Mouse (Mus musculus) bone marrow macrophage, adult 2 months (primary cell): Measurements from ENCODE around the gene Gm11239. TPM values are rescaled to one million over a fixed set of nuclear protein-coding genes. Genes with fewer than 3 reads are reported as not detected.
"Not testable (repeated sequence)": the region's sequence is repeated elsewhere in the genome, so short reads cannot be mapped to it uniquely, and the experiment has no call there.

Experiments
- H3K27ac ChIP-seq: 2 replicates; pipeline ENCODE4 v1.5.1; 2012; ENCODE audit warnings: low read depth, low read length; ENCODE audit not compliant: insufficient read depth
- H3K4me1 ChIP-seq: 2 replicates; pipeline ENCODE4 v1.6.1; 2012; ENCODE audit warnings: low read length; ENCODE audit not compliant: control insufficient read depth, insufficient read depth
- H3K4me3 ChIP-seq: 2 replicates; pipeline ENCODE4 v1.5.1; 2012; ENCODE audit warnings: mild to moderate bottlenecking, low read length, moderate library complexity; ENCODE audit not compliant: insufficient read depth
- CTCF ChIP-seq: IDR thresholded peaks from 2 replicates; pipeline ENCODE4 v1.5.1; 2012; ENCODE audit warnings: low read depth, mild to moderate bottlenecking, low read length, moderate library complexity
- POLR2A ChIP-seq: IDR thresholded peaks from 2 replicates; pipeline ENCODE4 v1.6.1; 2012; ENCODE audit warnings: mild to moderate bottlenecking, low read depth, low read length, borderline replicate concordance
- polyA plus RNA-seq: library from polyadenylated mRNA; stranded (reverse); fragments of >200 nt; gene quantifications from 2 replicates; pipeline ENCODE4 v1.2.4, GENCODE M21; 2012; ENCODE audit not compliant: missing spikeins, insufficient read depth, insufficient read length

Gene Gm11239
- not detected in 2 replicates for polyA plus RNA-seq

DNA sequence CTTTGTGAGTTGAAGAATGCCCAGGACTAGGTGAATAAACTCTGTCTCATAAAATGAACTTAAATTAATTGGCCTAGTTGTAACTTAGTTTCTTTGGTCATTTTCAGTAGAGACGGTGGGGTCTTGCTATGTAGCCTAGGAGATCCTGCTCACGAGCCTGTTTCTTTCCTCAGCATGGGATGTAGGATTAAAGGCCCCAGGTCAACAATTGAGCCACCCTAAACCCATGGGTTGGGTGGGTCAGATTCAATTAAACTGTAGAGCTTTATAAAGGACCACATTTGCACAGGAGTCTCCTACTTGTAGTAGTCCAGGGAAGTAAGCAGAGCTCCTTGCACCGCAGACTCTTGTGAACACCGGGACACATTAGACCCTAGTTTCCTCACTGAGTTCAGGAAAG, at the start of gene Gm11239:
Gm11239 (plus strand) TSS at position 301 of the 400 bp plus-strand sequence.
- H3K27ac ChIP-seq, H3K4me3 ChIP-seq, H3K4me1 ChIP-seq: not testable (repeated sequence)

DNA sequence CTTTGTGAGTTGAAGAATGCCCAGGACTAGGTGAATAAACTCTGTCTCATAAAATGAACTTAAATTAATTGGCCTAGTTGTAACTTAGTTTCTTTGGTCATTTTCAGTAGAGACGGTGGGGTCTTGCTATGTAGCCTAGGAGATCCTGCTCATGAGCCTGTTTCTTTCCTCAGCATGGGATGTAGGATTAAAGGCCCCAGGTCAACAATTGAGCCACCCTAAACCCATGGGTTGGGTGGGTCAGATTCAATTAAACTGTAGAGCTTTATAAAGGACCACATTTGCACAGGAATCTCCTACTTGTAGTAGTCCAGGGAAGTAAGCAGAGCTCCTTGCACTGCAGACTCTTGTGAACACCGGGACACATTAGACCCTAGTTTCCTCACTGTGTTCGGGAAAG, 45.5 kb upstream of the Gm11239 start, which contains the start of gene Gm11237:
Gm11237 (plus strand) TSS at position 301 of the 400 bp plus-strand sequence.
- H3K4me1 ChIP-seq, H3K4me3 ChIP-seq, H3K27ac ChIP-seq: not testable (repeated sequence)

DNA sequence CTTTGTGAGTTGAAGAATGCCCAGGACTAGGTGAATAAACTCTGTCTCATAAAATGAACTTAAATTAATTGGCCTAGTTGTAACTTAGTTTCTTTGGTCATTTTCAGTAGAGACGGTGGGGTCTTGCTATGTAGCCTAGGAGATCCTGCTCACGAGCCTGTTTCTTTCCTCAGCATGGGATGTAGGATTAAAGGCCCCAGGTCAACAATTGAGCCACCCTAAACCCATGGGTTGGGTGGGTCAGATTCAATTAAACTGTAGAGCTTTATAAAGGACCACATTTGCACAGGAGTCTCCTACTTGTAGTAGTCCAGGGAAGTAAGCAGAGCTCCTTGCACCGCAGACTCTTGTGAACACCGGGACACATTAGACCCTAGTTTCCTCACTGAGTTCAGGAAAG, 30.3 kb upstream of the Gm11239 start, which contains the start of gene Gm11236:
Gm11236 (plus strand) TSS at position 301 of the 400 bp plus-strand sequence.
- H3K4me1 ChIP-seq, H3K27ac ChIP-seq, H3K4me3 ChIP-seq: not testable (repeated sequence)

DNA sequence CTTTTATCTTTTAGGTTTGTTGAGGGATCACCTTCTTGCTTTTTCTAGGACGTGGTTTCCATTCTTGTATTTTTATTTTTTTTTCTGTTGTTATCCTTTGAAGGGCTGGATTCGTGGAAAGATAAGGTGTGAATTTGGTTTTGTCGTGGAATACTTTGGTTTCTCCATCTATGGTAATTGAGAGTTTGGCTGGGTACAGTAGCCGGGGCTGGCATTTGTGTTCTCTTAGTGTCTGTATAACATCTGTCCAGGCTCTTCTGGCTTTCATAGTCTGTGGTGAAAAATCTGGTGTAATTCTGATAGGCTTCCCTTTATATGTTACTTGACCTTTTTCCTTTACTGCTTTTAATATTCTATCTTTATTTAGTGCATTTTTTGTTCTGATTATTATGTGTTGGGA, 6.3 kb upstream of the Gm11239 start:
- not testable (repeated sequence) for H3K4me1 ChIP-seq, H3K4me3 ChIP-seq, H3K27ac ChIP-seq

DNA sequence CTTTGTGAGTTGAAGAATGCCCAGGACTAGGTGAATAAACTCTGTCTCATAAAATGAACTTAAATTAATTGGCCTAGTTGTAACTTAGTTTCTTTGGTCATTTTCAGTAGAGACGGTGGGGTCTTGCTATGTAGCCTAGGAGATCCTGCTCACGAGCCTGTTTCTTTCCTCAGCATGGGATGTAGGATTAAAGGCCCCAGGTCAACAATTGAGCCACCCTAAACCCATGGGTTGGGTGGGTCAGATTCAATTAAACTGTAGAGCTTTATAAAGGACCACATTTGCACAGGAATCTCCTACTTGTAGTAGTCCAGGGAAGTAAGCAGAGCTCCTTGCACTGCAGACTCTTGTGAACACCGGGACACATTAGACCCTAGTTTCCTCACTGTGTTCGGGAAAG, 15.1 kb downstream of the Gm11239 start, which contains the start of gene Gm428:
Gm428 (plus strand) TSS at position 301 of the 400 bp plus-strand sequence.
- H3K27ac ChIP-seq, H3K4me1 ChIP-seq, H3K4me3 ChIP-seq: not testable (repeated sequence)

DNA sequence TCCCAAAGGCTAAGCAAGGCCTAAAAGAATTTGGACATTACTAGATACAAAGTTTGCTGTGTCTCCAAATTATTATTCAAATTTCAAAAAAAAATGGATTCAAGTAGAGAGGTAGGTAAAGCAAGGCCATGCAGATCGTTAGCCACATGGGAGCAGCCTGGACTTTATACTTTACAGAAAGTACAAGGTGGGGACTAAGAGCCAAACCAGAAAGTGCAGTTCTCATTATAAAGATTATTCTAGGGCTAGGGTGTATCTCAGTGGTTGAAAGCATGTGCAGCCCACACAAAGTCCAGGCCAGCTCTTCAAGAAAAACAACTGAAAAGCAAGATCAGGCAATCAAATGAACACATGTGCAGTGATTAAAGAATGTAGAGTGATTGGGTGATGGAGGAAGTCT, 50.6 kb downstream of the Gm11239 start:
- H3K4me1 ChIP-seq = no peaks in the 10 kb centered on the region
- TF ChIP-seq CTCF (no peak), POLR2A (no peak)
- no peak overlapping the region for H3K4me3 ChIP-seq
- no peak overlapping the region for H3K27ac ChIP-seq

DNA sequence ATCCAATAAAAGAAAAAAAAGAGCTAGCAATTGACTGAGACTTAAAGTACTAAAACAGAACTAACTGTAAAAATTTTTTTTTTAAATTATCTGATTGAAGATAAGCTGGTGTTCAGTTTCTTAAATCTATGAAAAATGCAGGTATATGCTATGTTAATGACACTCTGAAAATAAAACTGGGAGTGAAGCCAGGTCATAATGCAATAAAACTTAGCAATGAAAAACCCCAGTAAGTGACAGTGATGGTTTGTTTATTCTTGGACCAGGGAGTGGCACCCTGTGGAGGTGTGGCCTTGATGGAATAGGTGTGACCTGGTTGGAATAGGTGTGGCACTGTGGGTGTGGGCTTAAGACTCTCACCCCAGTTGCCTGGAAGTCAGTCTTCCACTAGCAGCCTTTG, 51.7 kb downstream of the Gm11239 start:
- no peak overlapping the region for H3K4me3 ChIP-seq
- no peaks in the 10 kb centered on the region for H3K4me1 ChIP-seq
- no peak overlapping the region for H3K27ac ChIP-seq
- TF ChIP-seq CTCF = no peak
- TF ChIP-seq POLR2A = no peak

Other genes starting within 250 kb of the Gm11239 start
- gene Gm11238, start 60.5 kb upstream of the Gm11239 start, polyA plus RNA-seq = not detected in 2 replicates
- not detected in 2 replicates for gene Gm11237, start 45.4 kb upstream of the Gm11239 start, polyA plus RNA-seq
- gene Gm11236, start 30.2 kb upstream of the Gm11239 start, polyA plus RNA-seq = not detected in 2 replicates
- not detected in 2 replicates for gene Gm428, start 15.2 kb downstream of the Gm11239 start, polyA plus RNA-seq
- gene Rasef, start 122.6 kb downstream of the Gm11239 start, polyA plus RNA-seq = not detected in 2 replicates
- not detected in 2 replicates for gene Gm11758, start 207.9 kb downstream of the Gm11239 start, polyA plus RNA-seq
- gene Gm11757, start 222.8 kb downstream of the Gm11239 start, polyA plus RNA-seq = not detected in 2 replicates
- gene Gm13871, start 237.6 kb downstream of the Gm11239 start, polyA plus RNA-seq = not detected in 2 replicates